Mouse (Mus musculus) lung, postnatal 0 days (tissue): Measurements from ENCODE around the gene Ttll3. TPM values are rescaled to one million over a fixed set of nuclear protein-coding genes. Genes with fewer than 3 reads are reported as not detected.

ENCODE experiments used
- ATAC-seq: fragments of 200-750 bp; cut with Nextera tagmentation; 2 replicates; pipeline ENCODE4 v1.8.0; 2017; ENCODE audit warnings: moderate library complexity
- DNase-seq: peaks from one replicate; pipeline ENCODE4 v3.0.0-alpha.2; 2016; ENCODE audit warnings: low spot score
- H3K27ac ChIP-seq: fragments of 300-500 bp; sonication (generic); 2 replicates; pipeline ENCODE4 v1.5.1; 2014; ENCODE audit warnings: antibody characterized with exemption, mild to moderate bottlenecking, low read length, mixed read lengths
- H3K27me3 ChIP-seq: fragments of 300-500 bp; sonication (generic); replicated peaks from 2 replicates; pipeline ENCODE4 v1.6.1; 2014; ENCODE audit warnings: low read length, mixed read lengths; ENCODE audit not compliant: insufficient read depth
- H3K36me3 ChIP-seq: fragments of 300-500 bp; sonication (generic); 2 replicates; pipeline ENCODE4 v1.6.1; 2014; ENCODE audit warnings: low read length, mixed read lengths; ENCODE audit not compliant: insufficient read depth
- H3K4me1 ChIP-seq: fragments of 300-500 bp; sonication (generic); 2 replicates; pipeline ENCODE4 v1.6.1; 2014; ENCODE audit warnings: antibody characterized with exemption, low read depth, low read length, mixed read lengths; ENCODE audit not compliant: insufficient read depth
- H3K4me2 ChIP-seq: fragments of 300-500 bp; sonication (generic); replicated peaks from 2 replicates; pipeline ENCODE4 v1.6.1; 2014; ENCODE audit warnings: low read depth, mild to moderate bottlenecking, low read length, moderate library complexity, mixed read lengths
- H3K4me3 ChIP-seq: fragments of 300-500 bp; sonication (generic); 2 replicates; pipeline ENCODE4 v1.5.1; 2014; ENCODE audit warnings: low read depth, low read length
- H3K9ac ChIP-seq: fragments of 300-500 bp; sonication (generic); replicated peaks from 2 replicates; pipeline ENCODE4 v1.6.1; 2014; ENCODE audit warnings: low read depth, mild to moderate bottlenecking
- H3K9me3 ChIP-seq: fragments of 300-500 bp; sonication (generic); 2 replicates; pipeline ENCODE4 v1.6.1; 2016; ENCODE audit warnings: low read length, mixed read lengths
- CTCF ChIP-seq: IDR thresholded peaks from 2 replicates; pipeline ENCODE4 v1.5.1; 2016; ENCODE audit warnings: antibody characterized with exemption, mild to moderate bottlenecking
- EP300 ChIP-seq: IDR thresholded peaks from 2 replicates; pipeline ENCODE4 v1.6.1; 2016; ENCODE audit warnings: antibody characterized with exemption, mild to moderate bottlenecking, control low read depth
- WGBS: fragments of 180-500 bp; shearing (Covaris S2); extraction: QIAGEN DNeasy Blood & Tissue Kit; methylation state at CpG from one replicate; pipeline ENCODE4 v1.1.7; 2014; 5-methylcytosine and 5-hydroxymethylcytosine counted together
- microRNA-seq: library from miRNA; unstranded; fragments of <30 nt; microRNA quantifications from one replicate; pipeline ENCODE4, GENCODE M21; 2016
- polyA plus RNA-seq: library from polyadenylated mRNA; unstranded; fragments of >200 nt; fragmentation: Nextera tagmentation; extraction: Ambion mirVana; gene quantifications from 2 replicates; pipeline ENCODE4 v1.2.1, GENCODE M21; 2015

The Ttll3 gene
- polyA plus RNA-seq, 1 experiment from 2014 or later: 12.4 TPM

- H3K4me2 ChIP-seq: no peak overlapping the region
These were observed 62.8 kb downstream of the Ttll3 start for GRCm38 (mm10) chr6:113451839-113452238.

GRCm38 (mm10) chr6:113455007-113455406 is 65.9 kb downstream of the Ttll3 start:
- H3K9ac ChIP-seq: no peak overlapping the region
- no peak overlapping the region for H3K27ac ChIP-seq
- no peak overlapping the region for H3K4me3 ChIP-seq
- no peaks in the 10 kb centered on the region for H3K27me3 ChIP-seq
- H3K4me1 ChIP-seq: no peaks in the 10 kb centered on the region
- H3K9me3 ChIP-seq: no peaks in the 10 kb centered on the region
- H3K36me3 ChIP-seq: no peaks in the 10 kb centered on the region
- DNase-seq: no peak
- no peak overlapping the region for H3K4me2 ChIP-seq
- 48% methylated on average over 5 of the region's 5 CpGs for WGBS
- no peak for ATAC-seq
- TF ChIP-seq CTCF: no peak

More at GRCm38 (mm10) chr6:113451839-113452238, 62.8 kb downstream of the Ttll3 start:
- no peaks in the 10 kb centered on the region for H3K9me3 ChIP-seq
- H3K36me3 ChIP-seq: 0 out of 2 replicates have a peak, but pooled peaks cover 3% of the 10 kb centered on the region
- H3K27me3 ChIP-seq: no peaks in the 10 kb centered on the region
- no peak overlapping the region for H3K4me3 ChIP-seq
- ATAC-seq (no peak; the same call in 1 of the 2 replicates), DNase-seq (no peak)
- no peak for TF ChIP-seq CTCF
- no peak for TF ChIP-seq EP300
- no peak overlapping the region for H3K9ac ChIP-seq
- WGBS: 52% methylated on average over 2 of the region's 2 CpGs
- H3K27ac ChIP-seq: no peak overlapping the region
- no peaks in the 10 kb centered on the region for H3K4me1 ChIP-seq

- WGBS: 40% methylated on average over 10 of the region's 10 CpGs
- ATAC-seq (no peak), DNase-seq (no peak)
- no peaks in the 10 kb centered on the region for H3K4me1 ChIP-seq
- H3K9ac ChIP-seq: no peak within 1 kb of the TSS; the same call in 1 of the 2 replicates
- no peak for TF ChIP-seq EP300
- no peak for TF ChIP-seq CTCF
- no peaks in the 10 kb centered on the region for H3K9me3 ChIP-seq
- no peaks in the 10 kb centered on the region for H3K36me3 ChIP-seq
- H3K27ac ChIP-seq: peak within 1 kb of the TSS; percentile 74
- H3K4me2 ChIP-seq: peak within 1 kb of the TSS; percentile 49
- H3K27me3 ChIP-seq: no peaks in the 10 kb centered on the region
- peak within 1 kb of the TSS; percentile 10; the same call in 1 of the 2 replicates for H3K4me3 ChIP-seq
These were observed 69.0 kb downstream of the Ttll3 start, which contains the start of gene Il17re for GRCm38 (mm10) chr6:113457952-113458534. Gene Il17re (plus strand): TSS chr6:113458484.

- no peak overlapping the region; the same call in 1 of the 2 replicates for H3K9ac ChIP-seq
- peak overlapping the region; percentile 49 for H3K4me2 ChIP-seq
- TF ChIP-seq EP300 (no peak), CTCF (peak; percentile 9; the same call in 1 of the 2 replicates)
- H3K9me3 ChIP-seq: no peaks in the 10 kb centered on the region
- no peaks in the 10 kb centered on the region for H3K27me3 ChIP-seq
- ATAC-seq: peak; percentile 99
- no peaks in the 10 kb centered on the region for H3K36me3 ChIP-seq
- H3K4me1 ChIP-seq: no peaks in the 10 kb centered on the region
- 48% methylated on average over 10 of the region's 10 CpGs for WGBS
- peak; percentile 88 for DNase-seq
- peak overlapping the region; percentile 74 for H3K27ac ChIP-seq
- H3K4me3 ChIP-seq: peak overlapping the region; percentile 10; the same call in 1 of the 2 replicates
These were observed 69.6 kb downstream of the Ttll3 start for GRCm38 (mm10) chr6:113458635-113459034.

- H3K27me3 ChIP-seq: no peaks in the 10 kb centered on the region
- TF ChIP-seq CTCF (no peak), EP300 (no peak)
- no peak for DNase-seq
- no peak overlapping the region for H3K9ac ChIP-seq
- no peaks in the 10 kb centered on the region for H3K4me1 ChIP-seq
- no peak for ATAC-seq
- H3K27ac ChIP-seq: no peak overlapping the region
- H3K9me3 ChIP-seq: no peaks in the 10 kb centered on the region
- WGBS: 46% methylated on average over 7 of the region's 7 CpGs
- H3K36me3 ChIP-seq: no peaks in the 10 kb centered on the region
- H3K4me3 ChIP-seq: no peak overlapping the region
- no peak overlapping the region for H3K4me2 ChIP-seq
These were observed 75.0 kb downstream of the Ttll3 start for GRCm38 (mm10) chr6:113464040-113464439.

Small RNA genes within 50 kb of the gene (microRNA-seq; reads per million reads assigned to microRNA genes)
- not detected for gene Gm24387

Other genes with a start within 250 kb of the Ttll3 start
- 0.25 and 0.39 TPM in 2 replicates for gene Lhfpl4, start 193.9 kb upstream of the Ttll3 start, polyA plus RNA-seq
- 27.4 and 33.6 TPM in 2 replicates for gene Mtmr14, start 151.4 kb upstream of the Ttll3 start, polyA plus RNA-seq
- gene Cpne9, start 107.0 kb upstream of the Ttll3 start, polyA plus RNA-seq: not detected in 2 replicates
- gene Brpf1, start 82.1 kb upstream of the Ttll3 start, polyA plus RNA-seq: 8.2 and 9.2 TPM in 2 replicates
- gene Ogg1, start 62.3 kb upstream of the Ttll3 start, polyA plus RNA-seq: 11.7 and 12.4 TPM in 2 replicates
- 110 and 129 TPM in 2 replicates for gene Camk1, start 45.3 kb upstream of the Ttll3 start, polyA plus RNA-seq
- 33.2 and 36.7 TPM in 2 replicates for gene Tada3, start 11.4 kb upstream of the Ttll3 start, polyA plus RNA-seq
- 349 and 358 TPM in 2 replicates for gene Arpc4, start 11.1 kb upstream of the Ttll3 start, polyA plus RNA-seq
- gene Rpusd3, start 30.1 kb downstream of the Ttll3 start, polyA plus RNA-seq: 11.4 and 12.3 TPM in 2 replicates
- gene Cidec, start 46.5 kb downstream of the Ttll3 start, polyA plus RNA-seq: 1.1 and 1.3 TPM in 2 replicates
- 57.8 and 60.1 TPM in 2 replicates for gene Jagn1, start 53.3 kb downstream of the Ttll3 start, polyA plus RNA-seq
- gene Il17re, start 69.2 kb downstream of the Ttll3 start, polyA plus RNA-seq: 16.2 and 19.4 TPM in 2 replicates
- 30.1 and 31.1 TPM in 2 replicates for gene Il17rc, start 82.2 kb downstream of the Ttll3 start, polyA plus RNA-seq
- 25.5 and 27.2 TPM in 2 replicates for gene Creld1, start 94.0 kb downstream of the Ttll3 start, polyA plus RNA-seq
- 0.20 and 0.30 TPM in 2 replicates for gene Prrt3, start 112.7 kb downstream of the Ttll3 start, polyA plus RNA-seq
- 93.7 and 95.7 TPM in 2 replicates for gene Emc3, start 142.4 kb downstream of the Ttll3 start, polyA plus RNA-seq
- 0.53 and 1.0 TPM in 2 replicates for gene Fancd2, start 142.4 kb downstream of the Ttll3 start, polyA plus RNA-seq
- gene Fancd2os, start 211.5 kb downstream of the Ttll3 start, polyA plus RNA-seq: 0.18 TPM in 1 of 2 replicates, not detected in the other
- gene Brk1, start 215.5 kb downstream of the Ttll3 start, polyA plus RNA-seq: 215 and 225 TPM in 2 replicates
- gene Vhl, start 234.7 kb downstream of the Ttll3 start, polyA plus RNA-seq: 28.2 and 30.6 TPM in 2 replicates
- gene Irak2, start 249.2 kb downstream of the Ttll3 start, polyA plus RNA-seq: 15.6 and 16.1 TPM in 2 replicates